Mouse (Mus musculus): Measurements from ENCODE around the gene Vamp2. TPM values are rescaled to one million over a fixed set of nuclear protein-coding genes. Genes with fewer than 3 reads are reported as not detected.
"Not testable (repeated sequence)": the region's sequence is repeated elsewhere in the genome, so short reads cannot be mapped to it uniquely, and the experiment has no call there.

Gene Vamp2
- polyA plus RNA-seq, 1 experiment from 2014 or later: 64.0 TPM

DNA sequence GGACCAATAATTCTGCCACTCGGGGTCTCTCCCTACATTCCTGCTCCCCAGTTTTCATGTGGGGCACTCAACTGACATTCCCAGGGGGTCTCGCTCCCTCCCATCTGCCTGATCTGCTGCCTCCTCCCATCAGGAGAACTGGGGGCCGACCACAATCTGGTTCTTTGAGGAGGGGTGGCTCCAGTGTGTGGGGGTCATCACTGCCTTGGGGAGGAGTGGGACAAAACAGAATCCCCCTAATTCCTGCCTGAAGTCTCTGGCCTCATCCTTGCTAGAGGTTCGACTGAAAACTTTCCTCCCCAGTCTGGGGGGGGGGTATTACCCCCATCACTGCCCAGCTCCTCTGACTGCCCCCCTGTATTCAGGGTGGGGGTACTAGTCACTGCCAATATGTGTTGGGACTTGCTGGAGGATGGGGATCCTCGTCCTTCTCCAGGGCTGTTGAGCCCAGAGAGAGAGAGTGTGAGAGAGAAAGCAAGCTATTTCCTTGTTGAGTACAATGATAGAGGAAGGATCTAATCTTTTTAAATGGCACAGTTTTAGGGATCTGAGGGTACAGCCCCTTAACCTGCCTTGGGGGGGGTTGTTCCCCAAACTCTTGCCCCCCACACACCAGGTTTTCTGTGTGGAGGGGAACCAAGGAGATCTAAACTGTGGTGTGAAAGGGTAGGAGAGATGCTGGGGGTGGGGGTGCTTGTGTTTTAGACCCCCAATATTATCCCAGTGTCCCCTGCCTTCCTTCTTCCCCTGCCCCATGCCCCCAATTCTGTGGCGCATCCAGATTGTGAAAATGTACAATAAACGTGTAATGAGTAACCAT lies 3.5 kb downstream of the Vamp2 start:
- Histone ChIP-seq H3K9ac (no peak overlapping the region), H3K4me3 (ENCODE audit: low read depth, low read length) (no peak overlapping the region), H3K4me1 (ENCODE audit: insufficient read depth) (peaks cover 17% of the 10 kb centered on the region), H3K4me2 (no peak overlapping the region), H3K27ac (ENCODE audit: low read depth) (no peak overlapping the region), H3K36me3 (ENCODE audit: insufficient read depth) (peaks cover 35% of the 10 kb centered on the region), H3K27me3 (ENCODE audit: insufficient read depth, low read length) (no peaks in the 10 kb centered on the region), H3K9me3 (ENCODE audit: low read depth, low read length) (no peaks in the 10 kb centered on the region)
- no peak for TF ChIP-seq CTCF (IDR thresholded peaks at IDR 0.05; ENCODE audit: low read depth)
- DNase-seq: no peak
- 58% methylated on average over 7 of the region's 7 CpGs for WGBS
- no peak for ATAC-seq (ENCODE audit: insufficient read depth)

DNA sequence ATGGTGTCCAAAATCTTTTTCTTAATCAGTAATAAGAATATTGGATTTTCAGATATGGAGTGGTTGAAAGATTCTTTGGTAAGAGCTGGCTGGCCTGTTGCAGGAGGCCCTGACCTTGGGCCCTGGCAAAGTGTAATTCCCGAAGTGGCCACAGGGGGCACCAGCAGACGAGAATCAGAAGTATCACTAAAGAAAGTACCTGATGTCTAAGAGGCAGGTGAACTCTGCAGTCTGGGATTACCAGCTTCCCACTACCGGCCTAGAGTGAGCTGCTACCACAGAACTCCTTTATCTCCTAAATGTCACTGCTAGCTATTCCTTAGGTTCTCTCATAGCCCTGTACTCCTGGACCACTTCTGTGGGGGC lies 4.1 kb downstream of the Vamp2 start:
- H3K36me3 ChIP-seq (ENCODE audit: insufficient read depth): peaks cover 35% of the 10 kb centered on the region
- H3K9me3 ChIP-seq (ENCODE audit: low read depth, low read length): no peaks in the 10 kb centered on the region
- 10% methylated on average over 3 of the region's 3 CpGs for WGBS
- no peaks in the 10 kb centered on the region for H3K27me3 ChIP-seq (ENCODE audit: insufficient read depth, low read length)
- H3K9ac ChIP-seq: no peak overlapping the region
- no peak overlapping the region for H3K27ac ChIP-seq (ENCODE audit: low read depth)
- ATAC-seq (ENCODE audit: insufficient read depth): no peak
- H3K4me1 ChIP-seq (ENCODE audit: insufficient read depth): peaks cover 19% of the 10 kb centered on the region
- no peak overlapping the region for H3K4me2 ChIP-seq
- peak; percentile 88 for TF ChIP-seq CTCF (IDR thresholded peaks at IDR 0.05; ENCODE audit: low read depth)
- H3K4me3 ChIP-seq (ENCODE audit: low read depth, low read length): no peak overlapping the region
- DNase-seq: peak; percentile 90

DNA sequence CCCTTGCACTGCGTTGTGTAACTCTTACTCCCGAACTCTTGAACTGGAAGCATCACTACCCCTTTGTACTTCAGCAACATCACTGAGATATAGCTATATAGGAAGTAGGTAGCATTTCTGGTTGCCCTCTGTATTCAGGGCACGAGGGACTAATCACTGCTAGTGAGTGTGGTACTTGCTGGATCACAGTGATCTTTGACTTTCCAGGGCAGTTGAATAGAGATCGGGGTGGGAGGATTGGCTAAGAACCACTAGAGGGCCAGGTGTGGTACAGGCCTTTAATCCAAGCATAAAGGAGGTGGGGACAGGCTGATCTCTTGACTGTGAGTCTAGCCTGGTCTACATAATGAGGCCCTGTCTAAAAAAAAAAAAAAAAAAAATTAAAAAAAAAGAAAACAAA lies 4.6 kb downstream of the Vamp2 start:
- Histone ChIP-seq H3K9ac (no peak overlapping the region), H3K9me3 (ENCODE audit: low read depth, low read length) (no peaks in the 10 kb centered on the region), H3K36me3 (ENCODE audit: insufficient read depth) (peaks cover 35% of the 10 kb centered on the region), H3K4me2 (no peak overlapping the region), H3K4me1 (ENCODE audit: insufficient read depth) (peaks cover 24% of the 10 kb centered on the region), H3K4me3 (ENCODE audit: low read depth, low read length) (no peak overlapping the region), H3K27ac (ENCODE audit: low read depth) (no peak overlapping the region), H3K27me3 (ENCODE audit: insufficient read depth, low read length) (no peaks in the 10 kb centered on the region)
- ATAC-seq (ENCODE audit: insufficient read depth): no peak
- TF ChIP-seq CTCF (IDR thresholded peaks at IDR 0.05; ENCODE audit: low read depth): no peak
- WGBS: 83% methylated on average over 4 of the region's 4 CpGs
- no peak for DNase-seq

DNA sequence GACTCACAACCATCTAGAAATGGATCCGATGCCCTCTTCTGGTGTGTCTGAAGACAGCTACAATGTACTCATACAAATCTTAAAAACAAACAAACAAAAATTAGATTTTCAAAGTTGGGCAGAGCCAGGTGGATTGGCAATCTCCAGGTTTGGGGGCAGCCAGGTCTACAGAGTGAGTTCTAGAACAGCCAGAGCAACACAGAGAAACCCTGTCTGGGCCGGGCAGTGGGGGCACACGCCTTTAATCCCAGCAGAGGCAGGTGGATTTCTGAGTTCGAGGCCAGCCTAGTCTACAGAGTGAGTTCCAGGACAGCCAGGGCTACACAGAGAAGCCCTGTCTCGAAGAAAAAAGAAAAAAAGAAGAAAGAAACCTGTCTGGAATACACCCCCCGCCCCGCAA lies 5.6 kb downstream of the Vamp2 start:
- 86% methylated on average over 7 of the region's 7 CpGs for WGBS
- Histone ChIP-seq H3K4me2 (peak overlapping the region; percentile 97; the same call in 1 of the 2 replicates), H3K27ac (ENCODE audit: low read depth) (peak overlapping the region; percentile 93), H3K36me3 (ENCODE audit: insufficient read depth) (peaks cover 35% of the 10 kb centered on the region), H3K4me1 (ENCODE audit: insufficient read depth) (peaks cover 30% of the 10 kb centered on the region)
- not testable (repeated sequence) for H3K27me3 ChIP-seq (ENCODE audit: insufficient read depth, low read length); H3K4me3 ChIP-seq (ENCODE audit: low read depth, low read length); H3K9ac ChIP-seq; H3K9me3 ChIP-seq (ENCODE audit: low read depth, low read length); DNase-seq; ATAC-seq (ENCODE audit: insufficient read depth)

DNA sequence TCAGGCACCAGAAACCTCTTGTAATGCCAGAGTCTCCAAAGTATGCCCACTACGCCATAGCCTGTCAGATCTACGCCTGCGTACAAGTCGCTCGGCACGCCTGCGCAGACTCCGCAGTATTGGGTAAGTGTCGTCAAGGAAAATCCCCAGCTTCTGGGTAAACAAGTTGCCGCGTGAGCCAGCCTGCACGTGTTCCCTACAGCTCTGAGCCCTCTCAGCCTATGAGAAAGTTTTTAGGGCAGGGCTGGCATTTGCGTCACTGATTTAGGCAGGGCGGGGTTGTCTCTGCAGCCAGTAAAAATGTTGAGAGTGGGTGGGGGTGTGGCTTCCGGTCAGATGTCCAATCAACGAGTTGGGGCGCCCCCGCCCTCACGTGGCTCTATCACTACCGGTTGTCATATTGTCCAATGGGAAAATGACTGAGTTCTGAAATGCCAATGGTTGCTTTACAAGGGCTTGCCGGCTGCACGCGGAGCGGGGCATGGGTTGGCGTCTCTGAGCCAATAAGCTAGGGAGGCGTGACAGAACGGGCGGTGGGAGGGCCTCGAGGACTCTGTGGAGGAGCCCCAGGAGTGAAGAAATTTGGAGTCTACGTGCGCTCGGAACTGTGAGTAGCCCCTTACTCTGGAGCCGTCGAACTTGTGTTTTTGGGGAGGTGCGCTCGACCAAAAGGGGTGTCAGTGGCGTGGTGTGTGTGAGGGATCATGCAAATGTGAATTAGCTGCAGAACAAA lies 6.6 kb downstream of the Vamp2 start, which contains the start of gene Per1:
TSS of gene Per1 (plus strand) at position 521 of the 733 bp plus-strand sequence.
- TF ChIP-seq CTCF (IDR thresholded peaks at IDR 0.05; ENCODE audit: low read depth): no peak
- under 1% methylated on average over 37 of the region's 37 CpGs for WGBS
- DNase-seq (peak; percentile 99), ATAC-seq (ENCODE audit: insufficient read depth) (peak; percentile 90)
- H3K27ac ChIP-seq (ENCODE audit: low read depth): peak within 1 kb of the TSS; percentile 98
- no peaks in the 10 kb centered on the region for H3K9me3 ChIP-seq (ENCODE audit: low read depth, low read length)
- H3K9ac ChIP-seq: peak within 1 kb of the TSS; percentile 70
- no peaks in the 10 kb centered on the region for H3K27me3 ChIP-seq (ENCODE audit: insufficient read depth, low read length)
- peaks cover 27% of the 10 kb centered on the region for H3K4me1 ChIP-seq (ENCODE audit: insufficient read depth)
- peak within 1 kb of the TSS; percentile 97 for H3K4me2 ChIP-seq
- peak within 1 kb of the TSS; percentile 55 for H3K4me3 ChIP-seq (ENCODE audit: low read depth, low read length)
- H3K36me3 ChIP-seq (ENCODE audit: insufficient read depth): peaks cover 30% of the 10 kb centered on the region

DNA sequence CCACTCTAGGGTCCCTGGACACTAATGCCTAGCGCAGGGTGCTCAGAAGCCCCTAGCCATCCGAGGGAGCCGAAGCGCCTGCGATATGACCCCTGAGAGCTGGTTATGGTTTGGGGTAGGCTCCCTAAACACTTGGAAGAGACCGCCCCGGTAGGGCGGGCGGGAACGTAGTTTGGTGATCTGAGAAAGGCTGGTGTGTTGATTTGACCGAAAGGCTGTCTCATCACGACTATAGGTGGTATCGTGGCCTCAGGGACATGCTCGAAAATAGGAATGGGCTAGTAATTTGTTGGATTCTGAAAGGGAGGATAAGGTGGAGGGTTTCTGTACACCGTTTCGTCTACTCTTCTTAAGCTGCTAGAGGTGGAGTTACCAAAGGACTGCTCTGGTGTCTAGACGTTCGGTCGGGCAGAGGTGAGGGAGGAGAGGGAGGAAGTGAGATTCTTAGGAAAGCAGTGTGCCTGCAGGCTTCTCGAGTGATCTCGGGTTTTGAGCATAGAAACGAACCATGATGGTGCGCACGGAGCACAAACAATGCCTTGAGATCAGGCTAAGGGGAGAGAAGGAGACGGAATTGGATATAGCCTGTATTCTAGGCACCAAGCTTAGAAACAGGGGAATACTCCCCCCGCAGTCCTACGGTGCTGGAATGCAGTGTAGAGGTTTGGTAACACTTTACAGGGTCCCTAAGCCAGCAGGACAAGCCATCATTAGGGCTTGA lies 7.4 kb downstream of the Vamp2 start:
- ATAC-seq (ENCODE audit: insufficient read depth): no peak
- WGBS: 2% methylated on average over 27 of the region's 27 CpGs
- H3K9me3 ChIP-seq (ENCODE audit: low read depth, low read length): no peaks in the 10 kb centered on the region
- H3K27ac ChIP-seq (ENCODE audit: low read depth): peak overlapping the region; percentile 98
- H3K36me3 ChIP-seq (ENCODE audit: insufficient read depth): peaks cover 25% of the 10 kb centered on the region
- peak overlapping the region; percentile 55 for H3K4me3 ChIP-seq (ENCODE audit: low read depth, low read length)
- H3K9ac ChIP-seq: peak overlapping the region; percentile 70
- DNase-seq: peak; percentile 45
- H3K4me2 ChIP-seq: peak overlapping the region; percentile 97
- H3K4me1 ChIP-seq (ENCODE audit: insufficient read depth): peaks cover 32% of the 10 kb centered on the region
- TF ChIP-seq CTCF (IDR thresholded peaks at IDR 0.05; ENCODE audit: low read depth): no peak
- H3K27me3 ChIP-seq (ENCODE audit: insufficient read depth, low read length): no peaks in the 10 kb centered on the region
